Comparison of ENCODE assay signal across 9 mouse cellular contexts in genomic region chr17:53678716-53679115, GRCm38 (mm10). TPM values are rescaled to one million over a fixed set of nuclear protein-coding genes. Genes with fewer than 3 reads are reported as not detected.
DNase-seq lines count a peak whose midpoint lies in the region; ATAC-seq lines count a peak whose summit lies in the region.
"Had no signal": no experiment of that assay in that cellular context is flagged by ENCODE, and none has a peak within 500 bp of the region (broad histone marks: within the 10 kb centered on the region; RNA-seq: fewer than 3 reads in every experiment).

No protein-coding gene starts in this region.

- intact Hi-C loops in gastrocnemius, postnatal 36 days (cut with DNase I): no loop called here

- H3K4me3 ChIP-seq in forebrain, embryonic 11.5 days (ENCODE audit: low read depth, low read length): no peak overlapping the region
- no peak overlapping the region for H3K4me3 ChIP-seq in forebrain, embryonic 10.5 days
- H3K4me3 ChIP-seq: myocyte had no signal

- WGBS in forebrain, embryonic 11.5 days: 89% methylated on average over 8 of the region's 8 CpGs
- 90% methylated on average over 8 of the region's 8 CpGs for WGBS in forebrain, embryonic 10.5 days

- 0 out of 2 replicates have a peak, but pooled peaks have one; percentile 29 for ATAC-seq in forebrain, embryonic 11.5 days (replicated peaks; ENCODE audit: low FRiP score)
- ATAC-seq in megakaryocyte progenitor cell, adult 5-6 weeks (replicated peaks; ENCODE audit: poor library complexity): peak; percentile 82

- no peak for DNase-seq in forebrain, embryonic 11.5 days (ENCODE audit: low spot score)
- no peak for DNase-seq in forebrain, embryonic 10.5 days (ENCODE audit: extremely low spot score, low spot score)
- peak; percentile 68 for DNase-seq in ZHBTc4 (ENCODE audit: low read depth, low spot score)
- peak; percentile 52 to 77 for DNase-seq in frontal cortex, adult 2 months (ENCODE audit: extremely low spot score in 1 of 2, low spot score in 1 of 2)
- peak; percentile 47 to 60 for DNase-seq in layer of hippocampus, adult 8-10 months (ENCODE audit: low spot score in 2 of 2)
- no peak for DNase-seq in gastrocnemius, postnatal 36 days
- DNase-seq in heart, adult 8-10 months (ENCODE audit: low spot score): no peak

- no peaks in the 10 kb centered on the region for H3K4me1 ChIP-seq in forebrain, embryonic 11.5 days (replicated peaks; ENCODE audit: control insufficient read depth, insufficient read depth, low read length)
- H3K4me1 ChIP-seq in forebrain, embryonic 10.5 days: no peaks in the 10 kb centered on the region

- H3K27me3 ChIP-seq in forebrain, embryonic 11.5 days (ENCODE audit: control insufficient read depth, insufficient read depth, low read length): no peaks in the 10 kb centered on the region
- no peaks in the 10 kb centered on the region for H3K27me3 ChIP-seq in forebrain, embryonic 10.5 days (ENCODE audit: poor library complexity, severe bottlenecking)

- H3K36me3 ChIP-seq in forebrain, embryonic 11.5 days (ENCODE audit: control insufficient read depth, insufficient read depth, low read length): peaks cover 8% of the 10 kb centered on the region
- peaks cover 98% of the 10 kb centered on the region for H3K36me3 ChIP-seq in forebrain, embryonic 10.5 days (replicated peaks)

- H3K27ac ChIP-seq in forebrain, embryonic 11.5 days (ENCODE audit: low read depth, low read length): no peak overlapping the region
- no peak overlapping the region for H3K27ac ChIP-seq in forebrain, embryonic 10.5 days

- no peak overlapping the region for H3K9ac ChIP-seq in forebrain, embryonic 11.5 days (ENCODE audit: low read length)

- H3K9me3 ChIP-seq in forebrain, embryonic 11.5 days (ENCODE audit: control insufficient read depth, low read length): no peaks in the 10 kb centered on the region
- H3K9me3 ChIP-seq in forebrain, embryonic 10.5 days: no peaks in the 10 kb centered on the region

- no peak overlapping the region for H3K4me2 ChIP-seq in forebrain, embryonic 11.5 days (ENCODE audit: low read depth, low read length, severe bottlenecking)

RNA-seq across cellular contexts. Expression of gene Sgo1, which starts 10.4 kb away (rescaled TPM):
- 51.3 and 58.5 TPM in 2 replicates for polyA plus RNA-seq in forebrain, embryonic 11.5 days (2014; fragmentation: Nextera tagmentation; extraction: Ambion mirVana)
- polyA plus RNA-seq in forebrain, embryonic 10.5 days (2016; fragmentation: Nextera tagmentation; extraction: Ambion mirVana): 47.3 and 54.9 TPM in 2 replicates
- 0.16 and 0.25 TPM in 2 replicates for polyA plus RNA-seq in frontal cortex, adult 2 months (2012; rRNA removed)
- total RNA-seq in layer of hippocampus, adult 8-10 months (2022): under 1 TPM in 2 of 4 experiments, not detected in 2; 0.25 to 0.41 TPM
- total RNA-seq in megakaryocyte progenitor cell, adult 5-6 weeks (2015): 34.9 and 37.3 TPM in 2 replicates
- total RNA-seq in megakaryocyte progenitor cell, adult 5-6 weeks (2017): 71.9 and 72.8 TPM in 2 replicates
- total RNA-seq in gastrocnemius, postnatal 36 days (2021): under 1 TPM; 0.10 to 0.20 TPM
- under 1 TPM in 2 of 4 experiments, not detected in 2; 0.08 to 0.09 TPM for total RNA-seq in heart, adult 8-10 months (2022)

Comparison
In these comparisons a context has a peak if more than half of its experiments do, and no peak if none do; other contexts are left out.
1. DNase-seq: peak in ZHBTc4 (single experiment), frontal cortex, adult 2 months (2 of 2) and layer of hippocampus, adult 8-10 months (2 of 2); none in forebrain, embryonic 11.5 days (single experiment), forebrain, embryonic 10.5 days (single experiment), gastrocnemius, postnatal 36 days (0 of 2) and heart, adult 8-10 months (single experiment).
2. RNA of gene Sgo1, which starts 10.4 kb away (total RNA-seq): 34.9 to 72.8 TPM in megakaryocyte progenitor cell, adult 5-6 weeks; 0.25 to 0.41 TPM in layer of hippocampus, adult 8-10 months, 0.10 to 0.20 TPM in gastrocnemius, postnatal 36 days and 0.08 to 0.09 TPM in heart, adult 8-10 months; every median in the first group is over 10 times any median in the second.